Mouse (Mus musculus): Measurements from ENCODE around the gene Capza1. TPM values are rescaled to one million over a fixed set of nuclear protein-coding genes. Genes with fewer than 3 reads are reported as not detected.

Capza1 gene
- polyA plus RNA-seq, 1 experiment from 2014 or later, result 157 TPM

- Histone ChIP-seq H3K4me2 (peak within 1 kb of the TSS; percentile 79), H3K9me3 (no peaks in the 10 kb centered on the region), H3K27ac (no peak within 1 kb of the TSS), H3K27me3 (replicated peaks) (peaks cover 82% of the 10 kb centered on the region), H3K36me3 (replicated peaks) (no peaks in the 10 kb centered on the region), H3K4me1 (peaks cover 28% of the 10 kb centered on the region), H3K9ac (0 out of 2 replicates have a peak within 1 kb of the TSS, but pooled peaks have one; percentile 11), H3K4me3 (peak within 1 kb of the TSS; percentile 39)
- under 1% methylated on average over 26 of the region's 26 CpGs for WGBS
- ATAC-seq (replicated peaks), result 0 out of 2 replicates have a peak, but pooled peaks have one; percentile 18
Measured at GRCm38 (mm10) chr3:104781471-104781903, 82.8 kb downstream of the Capza1 start, which contains the start of gene Fam19a3. Gene Fam19a3 (minus strand): TSS chr3:104781840.

GRCm38 (mm10) chr3:104780561-104781420, 83.5 kb downstream of the Capza1 start, which contains the start of gene Ppm1j:
Gene Ppm1j (plus strand): TSS chr3:104781056.
- no peaks in the 10 kb centered on the region for H3K9me3 ChIP-seq
- peak; percentile 30; the same call in 1 of the 2 replicates for ATAC-seq (replicated peaks)
- H3K27me3 ChIP-seq (replicated peaks), result peaks cover 89% of the 10 kb centered on the region
- H3K9ac ChIP-seq, result 0 out of 2 replicates have a peak within 1 kb of the TSS, but pooled peaks have one; percentile 11
- H3K4me1 ChIP-seq, result peaks cover 28% of the 10 kb centered on the region
- WGBS, result under 1% methylated on average over 56 of the region's 56 CpGs
- H3K4me3 ChIP-seq, result peak within 1 kb of the TSS; percentile 39
- H3K4me2 ChIP-seq, result peak within 1 kb of the TSS; percentile 79
- no peak within 1 kb of the TSS for H3K27ac ChIP-seq
- no peaks in the 10 kb centered on the region for H3K36me3 ChIP-seq (replicated peaks)

- H3K36me3 ChIP-seq (replicated peaks), result no peaks in the 10 kb centered on the region
- peaks cover 28% of the 10 kb centered on the region for H3K4me1 ChIP-seq
- H3K9me3 ChIP-seq, result no peaks in the 10 kb centered on the region
- H3K4me2 ChIP-seq, result no peak overlapping the region
- H3K9ac ChIP-seq, result no peak overlapping the region
- 1% methylated on average over 7 of the region's 7 CpGs for WGBS
- ATAC-seq (replicated peaks), result no peak
- H3K4me3 ChIP-seq, result no peak overlapping the region
- no peak overlapping the region for H3K27ac ChIP-seq
- peaks cover 92% of the 10 kb centered on the region for H3K27me3 ChIP-seq (replicated peaks)
Measured at GRCm38 (mm10) chr3:104779949-104780348, 84.4 kb downstream of the Capza1 start.

GRCm38 (mm10) chr3:104777342-104777741, 87.0 kb downstream of the Capza1 start:
- Histone ChIP-seq H3K36me3 (replicated peaks) (no peaks in the 10 kb centered on the region), H3K4me1 (peaks cover 28% of the 10 kb centered on the region), H3K9ac (peak overlapping the region; percentile 33), H3K4me3 (peak overlapping the region; percentile 35), H3K27me3 (replicated peaks) (peaks cover 67% of the 10 kb centered on the region), H3K27ac (no peak overlapping the region), H3K9me3 (no peaks in the 10 kb centered on the region), H3K4me2 (peak overlapping the region; percentile 70)
- ATAC-seq (replicated peaks), result peak; percentile 37
- WGBS, result under 1% methylated on average over 20 of the region's 20 CpGs

DNA sequence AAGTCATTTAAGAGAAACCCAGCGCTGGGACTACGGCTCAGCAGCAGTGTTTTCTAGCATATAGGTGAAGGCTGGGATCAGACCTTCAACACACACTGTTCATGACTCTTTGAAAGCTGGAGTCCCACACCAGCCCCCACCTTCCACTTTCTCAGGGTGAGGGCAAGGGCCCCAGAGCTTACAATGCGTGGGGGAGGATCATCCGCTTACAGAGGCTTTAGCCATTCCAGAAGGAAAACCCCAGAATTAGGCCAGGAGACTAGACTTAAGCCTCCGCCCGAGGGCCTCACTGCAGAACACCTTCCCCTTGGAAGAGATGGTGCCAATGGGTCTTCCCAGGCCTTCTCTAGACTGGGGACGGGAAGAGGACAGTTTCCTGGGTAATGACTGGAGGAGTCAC, 91.0 kb downstream of the Capza1 start:
- no peaks in the 10 kb centered on the region for H3K36me3 ChIP-seq (replicated peaks)
- peaks cover 5% of the 10 kb centered on the region for H3K4me1 ChIP-seq
- H3K4me3 ChIP-seq, result no peak overlapping the region
- no peak overlapping the region for H3K9ac ChIP-seq
- WGBS, result 70% methylated on average over 7 of the region's 7 CpGs
- no peaks in the 10 kb centered on the region for H3K9me3 ChIP-seq
- no peak overlapping the region for H3K27ac ChIP-seq
- H3K4me2 ChIP-seq, result no peak overlapping the region
- no peak for ATAC-seq (replicated peaks)
- peaks cover 28% of the 10 kb centered on the region for H3K27me3 ChIP-seq (replicated peaks)

Other genes with a start within 250 kb of the Capza1 start
- gene Slc16a1, start 225.8 kb downstream of the Capza1 start, polyA plus RNA-seq (2015; fragmentation: Nextera tagmentation; extraction: Ambion mirVana), result 9.0 and 9.7 TPM in 2 replicates
- 0.59 and 0.93 TPM in 2 replicates for gene Ppm1j, start 83.4 kb downstream of the Capza1 start, polyA plus RNA-seq (2015; fragmentation: Nextera tagmentation; extraction: Ambion mirVana)
- gene Fam19a3, start 82.7 kb downstream of the Capza1 start, polyA plus RNA-seq (2015; fragmentation: Nextera tagmentation; extraction: Ambion mirVana), result 0.05 and 0.10 TPM in 2 replicates
- gene Rhoc, start 76.1 kb downstream of the Capza1 start, polyA plus RNA-seq (2015; fragmentation: Nextera tagmentation; extraction: Ambion mirVana), result 43.8 and 46.0 TPM in 2 replicates
- gene Mov10, start 45.9 kb downstream of the Capza1 start, polyA plus RNA-seq (2015; fragmentation: Nextera tagmentation; extraction: Ambion mirVana), result 9.7 and 10.6 TPM in 2 replicates
- gene St7l, start 500 bp downstream of the Capza1 start, polyA plus RNA-seq (2015; fragmentation: Nextera tagmentation; extraction: Ambion mirVana), result 31.8 and 35.1 TPM in 2 replicates
- 0.86 and 1.2 TPM in 2 replicates for gene Wnt2b, start 97.4 kb upstream of the Capza1 start, polyA plus RNA-seq (2015; fragmentation: Nextera tagmentation; extraction: Ambion mirVana)
- gene Cttnbp2nl, start 188.6 kb upstream of the Capza1 start, polyA plus RNA-seq (2015; fragmentation: Nextera tagmentation; extraction: Ambion mirVana), result 60.6 and 60.9 TPM in 2 replicates
- not detected in 2 replicates for gene 4930564D02Rik, start 202.3 kb upstream of the Capza1 start, polyA plus RNA-seq (2015; fragmentation: Nextera tagmentation; extraction: Ambion mirVana)